Mouse (Mus musculus) liver, adult (tissue): ENCODE measurements around the gene Rpgrip1l.

Experiments used
- GATA4 ChIP-seq: IDR thresholded peaks from 2 replicates; pipeline ENCODE4 v1.6.1; 2014; ENCODE audit warnings: mild to moderate bottlenecking, low read length; ENCODE audit not compliant: insufficient replicate concordance

The Rpgrip1l gene

DNA sequence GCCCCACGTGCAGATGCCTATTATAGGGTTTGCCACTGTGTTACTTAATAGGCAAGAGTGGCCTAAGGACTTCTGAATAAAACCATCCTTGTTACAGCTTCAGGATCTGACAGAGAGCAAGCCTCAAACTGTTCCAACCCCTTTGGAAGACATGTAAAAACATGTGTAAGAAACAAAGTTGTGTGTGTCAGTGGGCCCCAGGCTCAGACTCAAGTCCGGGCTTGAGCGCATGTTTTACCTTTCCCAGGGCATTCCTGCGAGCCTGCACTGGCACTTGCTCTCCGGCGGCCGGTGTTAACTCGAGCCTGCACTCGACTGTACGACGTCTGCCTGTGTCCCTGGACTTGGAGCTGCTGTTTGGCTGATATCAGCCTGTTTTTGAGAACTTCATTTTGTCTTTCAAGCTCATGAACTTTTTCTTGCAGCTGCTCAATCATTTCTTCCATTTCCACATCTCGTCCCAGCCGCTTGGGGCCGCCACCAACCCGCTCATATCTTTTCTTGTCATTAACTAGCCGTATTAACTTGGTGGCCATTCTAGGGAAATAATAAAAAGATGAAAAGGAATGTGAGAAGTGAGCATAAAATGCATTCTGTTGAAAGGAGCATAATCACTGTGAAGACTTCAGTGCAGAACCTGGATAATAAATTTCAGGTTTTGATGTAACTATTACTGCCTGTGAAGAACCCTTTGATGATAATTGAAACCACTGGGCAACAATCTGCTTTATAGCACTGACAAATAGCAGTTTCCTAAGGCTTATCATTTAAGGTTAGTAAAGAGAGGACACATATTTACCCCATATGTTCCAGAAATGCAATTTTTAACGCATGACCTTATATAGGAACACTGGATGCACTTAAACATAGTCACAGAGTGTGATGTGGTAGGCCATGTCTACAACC lies 8.3 kb downstream of the Rpgrip1l start:
- no peak for TF ChIP-seq GATA4

DNA sequence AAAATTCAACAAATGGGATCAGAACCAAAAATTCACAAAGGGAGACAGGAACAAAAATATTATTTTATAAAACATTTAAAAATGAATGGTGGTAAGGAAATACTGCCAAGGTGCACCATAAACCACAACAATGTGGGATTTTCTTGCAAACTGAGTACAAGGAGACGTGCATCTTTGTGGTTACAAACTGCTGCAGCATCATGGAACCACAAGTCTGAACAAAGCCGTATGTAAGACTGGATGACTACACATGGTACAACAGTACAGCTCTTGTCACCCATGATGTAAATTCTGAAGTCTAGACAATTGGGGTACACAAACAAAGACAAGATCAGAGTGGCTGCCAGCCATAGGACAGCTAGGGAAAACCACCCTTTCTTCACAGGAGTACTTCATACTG lies 14.4 kb downstream of the Rpgrip1l start:
- no peak for TF ChIP-seq GATA4

DNA sequence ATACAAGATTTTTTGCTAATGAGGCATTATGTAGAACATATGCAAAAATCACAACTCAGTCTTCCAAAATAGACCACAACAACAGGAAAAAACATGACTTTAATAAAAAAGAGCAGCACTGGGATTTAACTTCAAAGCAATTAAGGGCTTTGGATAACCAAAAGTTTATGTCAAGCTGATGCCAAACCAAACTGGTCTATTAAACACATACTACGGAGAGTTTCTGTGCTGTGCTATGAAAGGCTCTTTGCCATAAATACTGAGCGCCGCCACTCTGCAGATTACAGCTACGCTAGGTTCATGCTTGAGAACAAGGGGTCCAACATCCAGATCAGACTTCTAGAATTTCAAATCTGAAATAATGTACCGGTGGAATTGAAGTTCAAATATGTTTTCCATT lies 17.3 kb downstream of the Rpgrip1l start:
- no peak for TF ChIP-seq GATA4

DNA sequence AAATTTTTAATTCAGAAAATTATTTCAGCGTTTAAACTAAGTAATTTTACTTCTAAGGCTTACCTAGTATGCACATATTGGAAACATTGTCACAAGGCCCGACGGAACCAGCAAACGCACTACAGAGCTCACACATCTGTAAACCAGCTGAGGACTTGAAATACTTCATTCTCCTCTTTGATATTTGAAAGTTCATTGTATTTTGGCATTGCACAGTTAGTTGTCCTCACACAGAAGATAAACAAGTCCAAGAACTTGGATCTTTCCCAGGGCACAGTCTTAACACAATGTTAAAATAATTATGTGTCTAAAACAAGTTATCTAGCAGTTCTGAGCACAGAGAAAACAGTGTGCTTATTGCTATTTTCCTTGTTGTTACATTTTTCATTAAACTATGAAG lies 22.5 kb downstream of the Rpgrip1l start:
- no peak for TF ChIP-seq GATA4

DNA sequence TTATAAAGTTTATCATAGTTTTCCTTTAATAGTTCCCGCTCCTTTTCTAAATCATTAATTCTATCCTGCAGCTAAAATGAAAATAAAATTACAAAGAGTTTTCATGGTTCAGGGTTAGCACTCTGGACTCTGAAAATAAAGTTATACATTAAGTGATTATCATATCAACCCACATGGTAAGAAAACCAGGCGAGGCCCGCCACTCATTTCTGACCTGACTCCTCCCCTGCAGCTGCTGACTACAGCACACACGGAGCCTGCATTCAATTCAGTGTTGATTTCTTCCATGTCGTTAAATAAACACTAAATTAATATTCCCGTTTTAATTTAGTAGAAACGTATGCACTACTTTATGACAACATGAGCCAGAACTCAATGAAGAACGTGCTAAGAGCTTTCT lies 26.8 kb downstream of the Rpgrip1l start:
- no peak for TF ChIP-seq GATA4

DNA sequence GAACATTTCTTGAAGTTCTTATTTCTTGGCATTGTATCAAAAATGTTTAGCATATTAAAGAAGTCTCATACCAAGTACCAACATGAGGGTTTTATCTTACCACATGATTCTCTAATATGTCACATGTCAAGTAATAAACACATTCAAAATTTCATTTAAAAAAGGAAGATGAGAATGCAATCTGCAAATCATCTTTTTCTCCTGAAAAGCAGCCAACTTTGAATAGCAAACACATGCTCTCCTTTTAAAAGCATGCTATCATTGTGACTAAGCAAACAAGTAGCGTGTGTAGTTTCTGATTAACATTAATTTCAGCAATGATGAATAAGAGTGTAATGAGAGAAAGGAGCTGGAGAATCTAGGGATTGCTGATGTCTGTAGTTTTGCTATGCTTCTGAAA lies 29.2 kb downstream of the Rpgrip1l start:
- no peak for TF ChIP-seq GATA4

DNA sequence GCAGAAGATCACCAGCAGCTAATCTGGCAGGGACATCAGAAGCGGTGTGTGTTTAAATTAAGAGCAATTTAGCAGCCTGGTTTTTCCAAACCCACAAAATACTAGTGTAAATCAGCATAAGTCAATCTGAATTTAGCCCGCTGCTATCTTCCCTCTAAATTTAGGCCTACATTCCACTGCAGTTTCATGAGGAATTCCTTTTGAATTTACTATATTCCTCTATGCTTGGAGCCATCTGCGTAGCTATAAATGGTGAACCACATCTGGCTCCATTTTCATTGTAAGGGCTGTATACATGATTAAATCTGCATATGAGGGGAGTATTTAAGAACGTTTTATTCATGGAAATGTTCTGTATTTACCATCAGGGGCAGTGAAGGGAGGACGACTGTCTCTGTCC lies 30.4 kb downstream of the Rpgrip1l start:
- TF ChIP-seq GATA4 = no peak

DNA sequence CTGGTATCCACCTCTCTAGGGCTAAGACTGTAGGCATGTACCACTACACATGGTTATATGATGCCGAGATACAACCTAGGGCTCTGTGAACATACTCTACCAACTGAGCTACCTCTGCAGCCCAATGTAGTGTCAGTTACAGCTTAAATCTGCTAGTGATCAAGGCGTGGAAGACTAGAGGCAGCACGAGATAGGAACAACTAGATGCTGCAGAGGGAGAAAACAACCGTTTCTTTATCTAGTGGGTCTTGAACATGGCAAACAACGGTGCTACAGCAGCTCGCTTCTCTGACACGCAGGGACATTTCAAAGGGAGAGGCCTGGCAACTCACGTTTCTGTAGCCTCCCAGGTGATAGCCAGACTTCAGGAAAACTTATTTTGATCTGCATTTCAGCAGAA lies 31.5 kb downstream of the Rpgrip1l start:
- no peak for TF ChIP-seq GATA4

DNA sequence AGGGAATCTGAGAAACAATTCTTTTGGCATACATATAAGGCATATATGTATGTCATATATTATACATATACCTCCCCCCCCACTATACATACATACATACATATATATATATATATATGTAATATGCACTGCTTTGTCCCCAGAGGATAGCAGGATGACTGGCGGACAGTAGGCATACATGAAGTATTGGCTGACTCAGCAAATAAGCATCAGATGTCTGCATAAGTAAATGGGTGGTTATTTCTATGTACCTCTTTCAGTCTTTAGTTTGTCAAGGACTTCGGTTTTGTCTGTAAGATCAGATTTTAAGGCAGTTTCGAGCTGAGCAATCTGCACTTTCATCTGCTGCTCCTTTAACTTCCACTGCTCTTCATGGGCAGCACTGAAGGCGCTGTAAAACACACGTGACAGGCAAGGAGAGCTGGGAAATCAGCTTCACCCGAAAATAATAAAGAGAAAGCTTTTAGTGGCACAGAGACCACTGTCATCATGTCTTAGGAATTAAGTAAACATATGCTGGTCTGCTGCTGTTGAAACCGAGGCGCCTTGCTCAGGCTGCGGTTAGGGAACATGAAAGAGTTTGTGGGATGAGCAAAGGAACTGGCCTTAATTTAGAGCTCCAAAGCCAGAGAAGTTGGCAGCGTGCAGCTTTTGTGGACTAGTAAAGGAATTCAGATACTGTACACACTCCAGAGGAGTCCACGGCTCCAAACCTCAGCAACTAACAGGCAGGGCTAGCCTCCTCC lies 32.4 kb downstream of the Rpgrip1l start:
- TF ChIP-seq GATA4 = no peak

DNA sequence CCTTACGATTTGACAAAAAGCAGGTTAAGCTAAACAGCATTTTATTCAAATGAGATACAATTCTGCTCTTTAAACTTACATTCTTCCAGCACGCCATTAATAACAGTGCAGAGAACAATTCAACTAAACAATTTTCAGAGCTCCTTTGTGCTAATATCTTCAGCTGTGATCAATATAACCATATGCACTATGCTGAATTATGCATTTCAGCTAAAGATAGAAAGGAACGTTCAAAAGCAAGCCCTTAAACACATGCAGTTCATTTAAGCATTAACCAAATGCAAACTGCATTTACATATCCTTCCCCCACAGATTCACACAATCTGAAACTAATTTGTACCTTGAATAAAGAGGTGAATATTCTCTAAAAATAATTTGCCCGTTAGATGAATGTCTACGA lies 35.0 kb downstream of the Rpgrip1l start:
- TF ChIP-seq GATA4 = no peak

DNA sequence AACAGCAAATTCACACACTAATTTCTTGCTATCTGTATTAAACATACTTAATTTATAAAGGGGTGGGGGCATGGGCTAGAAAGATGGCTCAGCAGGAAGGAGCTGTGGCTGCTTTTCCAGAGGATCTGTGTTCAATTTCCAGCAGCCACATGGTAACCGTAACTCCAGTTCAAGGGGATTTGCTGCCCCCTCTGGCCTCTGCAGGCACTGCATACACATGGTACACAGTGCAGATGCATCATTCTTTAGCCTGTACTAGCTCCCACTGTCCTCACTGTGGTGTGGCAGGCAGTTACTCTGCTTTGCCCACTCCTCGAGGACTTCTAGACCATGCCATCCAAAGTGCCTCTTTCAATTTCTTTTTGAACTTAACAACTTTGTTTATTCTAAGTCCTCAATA lies 36.7 kb downstream of the Rpgrip1l start:
- TF ChIP-seq GATA4 = no peak

DNA sequence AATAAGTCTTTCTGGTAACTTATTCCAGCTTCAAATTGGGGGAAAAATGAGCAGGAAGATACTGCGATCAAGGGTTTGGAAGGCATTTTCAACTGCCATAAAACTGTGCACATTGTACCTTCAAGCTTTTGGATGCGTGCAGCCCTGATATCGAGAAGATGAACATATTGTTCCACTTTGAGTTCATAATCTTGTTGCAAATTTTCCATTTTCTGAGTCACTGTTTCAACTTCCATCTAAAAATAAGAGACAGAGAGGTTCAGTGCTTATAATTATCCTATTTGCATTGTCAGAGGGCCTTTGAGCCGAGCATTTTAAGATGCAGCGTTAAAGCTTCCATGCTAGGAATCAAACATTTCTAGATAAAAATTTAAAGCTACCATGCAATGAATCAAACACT lies 39.6 kb downstream of the Rpgrip1l start:
- no peak for TF ChIP-seq GATA4

DNA sequence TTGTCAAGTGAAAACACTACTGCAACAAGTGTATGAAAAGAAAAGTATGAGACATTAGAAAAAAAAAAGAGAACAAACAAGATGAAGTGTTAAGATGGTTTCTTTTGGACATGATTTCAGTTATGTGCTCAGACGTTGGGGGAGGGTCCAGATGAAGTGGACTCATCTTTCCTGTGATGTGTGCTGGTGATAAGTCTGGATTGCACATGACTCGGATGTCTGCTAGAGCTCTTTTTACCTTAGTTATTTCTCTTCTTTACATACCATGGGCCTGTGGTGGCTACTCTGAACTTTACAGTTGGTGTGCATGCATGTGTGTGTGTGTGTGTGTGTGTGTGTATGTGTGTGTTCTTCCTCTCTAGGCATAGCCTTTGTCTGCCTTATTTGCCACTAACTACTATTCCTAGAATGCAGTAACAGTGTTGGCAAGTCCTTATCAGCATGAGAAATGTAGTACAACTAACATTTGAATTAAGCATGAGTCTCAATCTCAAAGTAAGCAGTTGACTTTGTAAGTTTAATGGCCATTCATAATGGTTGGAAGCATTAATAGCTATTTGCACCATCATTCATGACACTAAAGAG lies 43.6 kb downstream of the Rpgrip1l start:
- TF ChIP-seq GATA4 = no peak

DNA sequence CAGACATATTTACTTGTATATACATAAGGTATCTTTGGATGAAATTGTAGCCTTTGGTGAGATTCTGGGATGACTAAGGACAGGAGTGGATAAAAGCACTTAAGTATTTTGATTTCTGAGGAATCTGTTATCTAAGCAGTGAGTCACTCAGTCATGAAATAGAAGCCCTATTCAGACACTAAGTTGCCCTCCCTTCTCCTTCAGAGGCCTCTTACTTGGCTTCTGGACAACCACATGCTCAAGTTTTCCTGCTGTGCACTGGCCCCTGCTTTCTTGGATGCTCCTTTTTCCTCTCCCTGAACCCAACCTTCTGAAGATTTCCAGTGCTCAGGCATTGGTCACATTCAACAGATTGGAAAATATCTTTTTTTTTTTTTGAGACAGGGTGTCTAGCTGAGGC lies 48.5 kb downstream of the Rpgrip1l start:
- no peak for TF ChIP-seq GATA4

DNA sequence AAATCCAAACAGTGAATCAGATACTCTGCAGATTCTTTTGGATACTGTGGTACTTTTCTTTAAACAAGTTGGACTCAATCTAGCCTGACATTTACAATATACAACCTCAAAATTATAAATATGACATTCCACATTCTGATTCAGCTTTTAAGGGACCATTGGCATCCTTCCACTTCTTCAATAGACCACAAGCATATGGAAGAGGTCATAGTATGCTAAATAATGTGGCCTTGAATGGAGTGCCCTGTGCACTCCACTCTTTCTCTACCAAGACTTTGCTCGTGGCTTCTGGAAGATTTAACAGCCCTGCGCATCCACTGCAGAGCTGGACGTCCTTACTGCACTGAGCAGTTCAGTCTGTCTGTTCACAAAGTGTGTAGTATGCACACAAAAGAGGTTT lies 49.1 kb downstream of the Rpgrip1l start:
- no peak for TF ChIP-seq GATA4

DNA sequence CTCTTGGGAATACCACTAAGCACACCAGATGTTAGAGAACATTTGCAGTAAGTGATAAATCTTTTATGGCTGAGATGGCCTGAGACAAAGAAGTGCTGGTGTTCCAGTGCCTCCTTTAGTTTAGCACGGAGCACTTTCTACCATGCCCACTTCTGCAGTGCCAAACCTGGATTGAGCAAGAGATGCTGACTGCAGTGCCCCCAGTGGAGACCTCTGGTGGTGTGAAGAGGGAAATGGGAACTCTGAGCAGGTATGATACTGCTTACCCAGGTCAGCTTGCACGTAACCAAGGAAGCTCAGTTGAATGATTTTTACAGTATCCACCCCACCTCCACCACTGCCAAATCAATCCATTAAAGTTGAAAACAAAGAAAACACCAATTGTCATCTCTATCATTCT lies 51.5 kb downstream of the Rpgrip1l start:
- TF ChIP-seq GATA4 = no peak
